Mouse (Mus musculus): ENCODE measurements at regions not wholly inside any gene's neighbourhood (a gene's known extent, or its start where the extent isn't known, plus 50 kb on each side); places are given as distances from the start of the nearest gene placed in this dataset.

DNA sequence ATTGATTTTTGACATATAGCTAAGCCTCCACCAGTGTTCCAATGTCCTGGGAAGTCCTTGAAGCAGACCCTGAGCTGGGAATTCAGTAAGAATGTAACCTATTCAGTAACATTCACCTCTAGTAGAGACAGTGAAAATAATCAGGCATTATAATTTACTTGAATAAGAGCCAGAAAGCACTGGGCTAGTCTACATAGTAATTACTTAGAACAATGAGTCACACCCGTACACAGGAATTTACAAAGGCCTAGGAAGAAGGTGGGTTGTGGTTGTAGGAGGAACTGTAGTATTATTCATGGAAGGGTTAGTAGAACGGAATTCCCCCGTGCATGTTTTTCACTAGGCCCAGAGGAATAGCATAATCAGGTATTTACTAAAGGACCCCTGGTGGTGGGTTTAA is 106.3 kb upstream of the Ddhd1 start:
- TF ChIP-seq HCFC1 (IDR thresholded peaks at IDR 0.05; ENCODE audit: borderline replicate concordance, insufficient read depth, low read length), result no peak
- TF ChIP-seq ZC3H11A (IDR thresholded peaks at IDR 0.05; ENCODE audit: borderline replicate concordance, low read depth, low read length), result no peak

All from ES-E14 (cell line).